Mouse (Mus musculus) C2C12 (cell line): ENCODE results near the gene Zic2.

Experiments used
- CEBPB ChIP-seq: IDR thresholded peaks from one replicate; pipeline ENCODE4 v1.6.1; 2011; ENCODE audit warnings: low read depth, mild to moderate bottlenecking, control low read depth, moderate library complexity
- CTCF ChIP-seq: IDR thresholded peaks from one replicate; pipeline ENCODE4 v1.5.1; 2011; ENCODE audit not compliant: control insufficient read depth, insufficient read depth, insufficient read length
- FOSL1 ChIP-seq: IDR thresholded peaks from one replicate; pipeline ENCODE4 v1.8.0; 2011; ENCODE audit warnings: mild to moderate bottlenecking, low read length; ENCODE audit not compliant: poor library complexity, insufficient read depth, severe bottlenecking
- MAX ChIP-seq: IDR thresholded peaks from one replicate; pipeline ENCODE4 v1.6.1; 2011; ENCODE audit warnings: mild to moderate bottlenecking, control low read depth
- MYOD1 ChIP-seq: IDR thresholded peaks from one replicate; pipeline ENCODE4 v1.6.1; 2011; ENCODE audit warnings: low read depth; ENCODE audit not compliant: control insufficient read depth, insufficient read length
- MYOG ChIP-seq: IDR thresholded peaks from one replicate; pipeline ENCODE4 v1.6.1; 2011; ENCODE audit not compliant: control insufficient read depth, insufficient read length; ENCODE audit errors: extremely low read depth
- USF1 ChIP-seq: IDR thresholded peaks from one replicate; pipeline ENCODE4 v1.6.1; 2011; ENCODE audit warnings: low read depth, mild to moderate bottlenecking, control low read depth, moderate library complexity

DNA sequence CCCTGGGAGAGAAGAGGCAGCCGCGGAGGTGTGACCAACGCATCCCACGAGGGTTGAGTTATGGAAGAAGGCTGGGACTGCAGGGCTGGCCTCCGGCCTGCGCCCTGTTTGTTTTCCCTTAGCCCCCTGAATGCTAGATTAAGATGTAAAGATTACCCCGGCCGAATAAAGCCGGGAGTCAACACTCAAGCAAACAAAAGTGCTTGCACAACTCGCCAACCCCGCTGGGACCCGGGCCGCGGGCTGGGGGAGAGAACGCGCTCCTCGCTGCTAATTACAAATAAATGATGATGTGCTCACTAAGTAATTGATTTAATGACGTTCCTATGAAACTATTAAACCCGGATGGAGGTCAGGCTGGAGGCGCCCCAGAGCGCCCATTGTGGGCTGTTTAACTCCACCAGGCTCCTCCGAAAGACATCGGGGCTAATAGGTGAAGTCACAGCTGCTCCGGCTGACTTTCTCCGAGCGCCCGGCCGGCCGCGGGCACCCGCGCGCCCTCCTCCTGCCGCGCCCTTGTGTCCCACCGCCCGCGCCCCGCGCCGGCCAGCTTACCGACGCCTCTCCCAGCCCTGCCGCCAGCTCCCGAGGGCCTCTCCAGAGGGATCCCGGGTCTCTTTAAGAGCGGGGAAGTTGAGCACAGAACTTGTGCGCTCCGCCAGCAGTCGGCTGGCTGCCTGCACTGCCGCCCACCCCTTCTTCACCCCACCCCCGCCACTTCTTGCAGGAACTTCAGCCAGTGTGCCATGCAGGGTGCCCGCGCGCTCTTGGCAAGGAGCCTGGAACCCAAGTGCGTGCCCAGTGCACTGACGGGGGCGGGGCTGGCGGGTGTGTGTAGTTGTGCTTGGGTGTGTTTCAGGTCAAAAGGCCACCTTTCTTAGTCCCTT lies 24.5 kb upstream of the Zic2 start, which contains the start of gene Gm5089:
- no peak for TF ChIP-seq CTCF
- no peak for TF ChIP-seq USF1
- TF ChIP-seq MAX = no peak
- TF ChIP-seq MYOD1 = no peak
- no peak for TF ChIP-seq MYOG
- no peak for TF ChIP-seq FOSL1
- TF ChIP-seq CEBPB = no peak
